Mouse (Mus musculus): ENCODE results near the gene Mcm3ap. TPM values are rescaled to one million over a fixed set of nuclear protein-coding genes. Genes with fewer than 3 reads are reported as not detected.

Mcm3ap gene
- polyA plus RNA-seq, 1 experiment, result 2.7 TPM

- H3K36me3 ChIP-seq (ENCODE audit: control insufficient read depth), result peaks cover 75% of the 10 kb centered on the region
- no peaks in the 10 kb centered on the region for H3K9me3 ChIP-seq (ENCODE audit: control insufficient read depth, low read length)
- no peaks in the 10 kb centered on the region for H3K27me3 ChIP-seq (ENCODE audit: control insufficient read depth)
- no peak overlapping the region for H3K4me3 ChIP-seq (replicated peaks)
- TF ChIP-seq TAL1 (IDR thresholded peaks at IDR 0.05; ENCODE audit: low read length) (no peak), GATA1 (IDR thresholded peaks at IDR 0.05; ENCODE audit: low read length) (no peak)
- H3K4me1 ChIP-seq (ENCODE audit: control insufficient read depth), result no peaks in the 10 kb centered on the region
These were observed 44.3 kb downstream of the Mcm3ap start for GRCm38 (mm10) chr10:76512965-76513583.

- no peaks in the 10 kb centered on the region for H3K27me3 ChIP-seq (ENCODE audit: control insufficient read depth)
- H3K9me3 ChIP-seq (ENCODE audit: control insufficient read depth, low read length), result no peaks in the 10 kb centered on the region
- peak overlapping the region; percentile 81 for H3K4me3 ChIP-seq (replicated peaks)
- H3K4me1 ChIP-seq (ENCODE audit: control insufficient read depth), result peaks cover 23% of the 10 kb centered on the region
- TF ChIP-seq GATA1 (IDR thresholded peaks at IDR 0.05; ENCODE audit: low read length), result no peak
- TF ChIP-seq TAL1 (IDR thresholded peaks at IDR 0.05; ENCODE audit: low read length), result no peak
- H3K36me3 ChIP-seq (ENCODE audit: control insufficient read depth), result peaks cover 26% of the 10 kb centered on the region
These were observed 62.2 kb downstream of the Mcm3ap start for GRCm38 (mm10) chr10:76530922-76531321.

GRCm38 (mm10) chr10:76531375-76531774, 62.6 kb downstream of the Mcm3ap start, which contains the start of gene Lss:
Gene Lss (plus strand): TSS chr10:76531588.
- H3K9me3 ChIP-seq (ENCODE audit: control insufficient read depth, low read length), result no peaks in the 10 kb centered on the region
- H3K27me3 ChIP-seq (ENCODE audit: control insufficient read depth), result no peaks in the 10 kb centered on the region
- H3K36me3 ChIP-seq (ENCODE audit: control insufficient read depth), result peaks cover 30% of the 10 kb centered on the region
- H3K4me3 ChIP-seq (replicated peaks), result peak within 1 kb of the TSS; percentile 81
- H3K4me1 ChIP-seq (ENCODE audit: control insufficient read depth), result peaks cover 23% of the 10 kb centered on the region
- TF ChIP-seq TAL1 (IDR thresholded peaks at IDR 0.05; ENCODE audit: low read length), result no peak
- no peak for TF ChIP-seq GATA1 (IDR thresholded peaks at IDR 0.05; ENCODE audit: low read length)

- peaks cover 23% of the 10 kb centered on the region for H3K4me1 ChIP-seq (ENCODE audit: control insufficient read depth)
- peaks cover 34% of the 10 kb centered on the region for H3K36me3 ChIP-seq (ENCODE audit: control insufficient read depth)
- TF ChIP-seq GATA1 (IDR thresholded peaks at IDR 0.05; ENCODE audit: low read length) (no peak), TAL1 (IDR thresholded peaks at IDR 0.05; ENCODE audit: low read length) (no peak)
- H3K4me3 ChIP-seq (replicated peaks), result peak overlapping the region; percentile 81
- no peaks in the 10 kb centered on the region for H3K27me3 ChIP-seq (ENCODE audit: control insufficient read depth)
- no peaks in the 10 kb centered on the region for H3K9me3 ChIP-seq (ENCODE audit: control insufficient read depth, low read length)
These were observed 63.1 kb downstream of the Mcm3ap start for GRCm38 (mm10) chr10:76531828-76532227.

GRCm38 (mm10) chr10:76535526-76535925, 66.8 kb downstream of the Mcm3ap start:
- Histone ChIP-seq H3K36me3 (ENCODE audit: control insufficient read depth) (peaks cover 68% of the 10 kb centered on the region), H3K4me1 (ENCODE audit: control insufficient read depth) (peaks cover 21% of the 10 kb centered on the region), H3K9me3 (ENCODE audit: control insufficient read depth, low read length) (no peaks in the 10 kb centered on the region), H3K27me3 (ENCODE audit: control insufficient read depth) (no peaks in the 10 kb centered on the region), H3K4me3 (replicated peaks) (no peak overlapping the region)
- no peak for TF ChIP-seq GATA1 (IDR thresholded peaks at IDR 0.05; ENCODE audit: low read length)
- no peak for TF ChIP-seq TAL1 (IDR thresholded peaks at IDR 0.05; ENCODE audit: low read length)

GRCm38 (mm10) chr10:76537619-76538018, 68.9 kb downstream of the Mcm3ap start:
- Histone ChIP-seq H3K27me3 (ENCODE audit: control insufficient read depth) (no peaks in the 10 kb centered on the region), H3K4me3 (replicated peaks) (no peak overlapping the region), H3K9me3 (ENCODE audit: control insufficient read depth, low read length) (no peaks in the 10 kb centered on the region), H3K36me3 (ENCODE audit: control insufficient read depth) (peaks cover 89% of the 10 kb centered on the region), H3K4me1 (ENCODE audit: control insufficient read depth) (peaks cover 3% of the 10 kb centered on the region; the same call in 1 of the 2 replicates)
- no peak for TF ChIP-seq TAL1 (IDR thresholded peaks at IDR 0.05; ENCODE audit: low read length)
- TF ChIP-seq GATA1 (IDR thresholded peaks at IDR 0.05; ENCODE audit: low read length), result no peak

- Histone ChIP-seq H3K36me3 (ENCODE audit: control insufficient read depth) (peaks cover 95% of the 10 kb centered on the region), H3K4me3 (replicated peaks) (no peak overlapping the region), H3K27me3 (ENCODE audit: control insufficient read depth) (no peaks in the 10 kb centered on the region), H3K9me3 (ENCODE audit: control insufficient read depth, low read length) (no peaks in the 10 kb centered on the region), H3K4me1 (ENCODE audit: control insufficient read depth) (no peaks in the 10 kb centered on the region)
- TF ChIP-seq GATA1 (IDR thresholded peaks at IDR 0.05; ENCODE audit: low read length) (no peak), TAL1 (IDR thresholded peaks at IDR 0.05; ENCODE audit: low read length) (no peak)
These were observed 72.8 kb downstream of the Mcm3ap start for GRCm38 (mm10) chr10:76541336-76542085.

GRCm38 (mm10) chr10:76542636-76543375, 74.1 kb downstream of the Mcm3ap start:
- no peaks in the 10 kb centered on the region for H3K27me3 ChIP-seq (ENCODE audit: control insufficient read depth)
- TF ChIP-seq GATA1 (IDR thresholded peaks at IDR 0.05; ENCODE audit: low read length) (no peak), TAL1 (IDR thresholded peaks at IDR 0.05; ENCODE audit: low read length) (no peak)
- no peak overlapping the region for H3K4me3 ChIP-seq (replicated peaks)
- H3K4me1 ChIP-seq (ENCODE audit: control insufficient read depth), result no peaks in the 10 kb centered on the region
- H3K36me3 ChIP-seq (ENCODE audit: control insufficient read depth), result peaks cover 96% of the 10 kb centered on the region
- no peaks in the 10 kb centered on the region for H3K9me3 ChIP-seq (ENCODE audit: control insufficient read depth, low read length)

GRCm38 (mm10) chr10:76546566-76546965, 77.8 kb downstream of the Mcm3ap start:
- H3K9me3 ChIP-seq (ENCODE audit: control insufficient read depth, low read length), result no peaks in the 10 kb centered on the region
- peaks cover 96% of the 10 kb centered on the region for H3K36me3 ChIP-seq (ENCODE audit: control insufficient read depth)

More at GRCm38 (mm10) chr10:76546566-76546965, 77.8 kb downstream of the Mcm3ap start:
- Histone ChIP-seq H3K27me3 (ENCODE audit: control insufficient read depth) (no peaks in the 10 kb centered on the region), H3K4me3 (replicated peaks) (no peak overlapping the region), H3K4me1 (ENCODE audit: control insufficient read depth) (no peaks in the 10 kb centered on the region)
- no peak for TF ChIP-seq TAL1 (IDR thresholded peaks at IDR 0.05; ENCODE audit: low read length)

Measured in erythroblast, embryonic 14.5 days (primary cell).